Mouse (Mus musculus) bone marrow macrophage, adult 2 months (primary cell): Measurements from ENCODE around the gene Abtb1.

ENCODE experiments used
- CTCF ChIP-seq: IDR thresholded peaks from 2 replicates; pipeline ENCODE4 v1.5.1; 2012; ENCODE audit warnings: low read depth, mild to moderate bottlenecking, low read length, moderate library complexity
- POLR2A ChIP-seq: IDR thresholded peaks from 2 replicates; pipeline ENCODE4 v1.6.1; 2012; ENCODE audit warnings: mild to moderate bottlenecking, low read depth, low read length, borderline replicate concordance

DNA sequence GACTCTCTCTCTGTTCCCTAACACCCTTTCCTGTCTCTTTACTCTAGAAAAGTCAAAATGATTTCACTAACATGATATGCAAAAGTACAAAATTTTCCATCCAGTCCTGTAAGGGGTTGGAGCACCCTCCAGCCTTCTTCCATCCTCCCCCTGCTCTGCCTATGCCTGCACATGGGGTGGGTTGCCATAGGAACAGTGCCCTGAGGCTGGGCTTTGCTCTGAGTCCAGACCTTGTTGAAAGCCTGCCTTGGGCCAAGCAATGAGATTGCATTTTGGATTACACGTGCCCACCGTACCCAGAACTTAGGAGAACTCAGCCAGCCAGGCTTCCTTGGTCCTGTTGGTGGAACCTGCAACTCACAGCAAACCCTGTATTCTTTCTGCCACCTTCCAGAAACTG is 48.5 kb downstream of the Abtb1 start:
- TF ChIP-seq CTCF (no peak), POLR2A (no peak)
